In genomic region chr11:16528391-16528790, GRCm38 (mm10) we compare ENCODE assay signal across 23 mouse cellular contexts.
"Had no signal": no experiment of that assay in that cellular context is flagged by ENCODE, and none has a peak within 500 bp of the region (broad histone marks: within the 10 kb centered on the region; RNA-seq: fewer than 3 reads in every experiment).

No protein-coding gene starts in this region.

- H3K9me3 ChIP-seq: heart, embryonic 10.5 days; heart, embryonic 12.5 days; hindbrain, embryonic 10.5 days; hindbrain, embryonic 12.5 days; hindbrain, embryonic 15.5 days; limb, embryonic 10.5 days; limb, embryonic 12.5 days; liver, embryonic 13.5 days; liver, embryonic 15.5 days had no signal

- H3K4me2 ChIP-seq: heart, embryonic 12.5 days; hindbrain, embryonic 12.5 days; hindbrain, embryonic 15.5 days; limb, embryonic 12.5 days; liver, embryonic 11.5 days; liver, embryonic 13.5 days; liver, embryonic 15.5 days had no signal

- H3K4me1 ChIP-seq: heart, embryonic 10.5 days; heart, embryonic 12.5 days; hindbrain, embryonic 10.5 days; hindbrain, embryonic 12.5 days; hindbrain, embryonic 15.5 days; limb, embryonic 10.5 days; limb, embryonic 12.5 days; liver, embryonic 13.5 days; liver, embryonic 15.5 days had no signal

- H3K9ac ChIP-seq: heart, embryonic 12.5 days; hindbrain, embryonic 12.5 days; hindbrain, embryonic 15.5 days; limb, embryonic 12.5 days; liver, embryonic 13.5 days; liver, embryonic 15.5 days had no signal

- H3K4me3 ChIP-seq: heart, embryonic 10.5 days; heart, embryonic 12.5 days; hindbrain, embryonic 10.5 days; hindbrain, embryonic 12.5 days; hindbrain, embryonic 15.5 days; layer of hippocampus, adult 2 months; left cerebral cortex, adult 2 months; limb, embryonic 10.5 days; limb, embryonic 12.5 days; liver, embryonic 13.5 days; liver, embryonic 15.5 days had no signal

- H3K27ac ChIP-seq: heart, embryonic 10.5 days; hindbrain, embryonic 10.5 days; hindbrain, embryonic 12.5 days; hindbrain, embryonic 15.5 days; hindbrain, postnatal 0 days; layer of hippocampus, adult 2 months; left cerebral cortex, adult 2 months; limb, embryonic 10.5 days; limb, embryonic 12.5 days; liver, embryonic 13.5 days; liver, embryonic 15.5 days had no signal

- DNase-seq: heart, adult 18-20 months; heart, postnatal 10 days; heart, postnatal 4 days; kidney, adult 11 months; kidney, adult 2 months; kidney, postnatal 10 days; kidney, postnatal 25 days; kidney, postnatal 4 days; liver; liver, embryonic 13.5 days had no signal

- ATAC-seq: hindbrain, postnatal 0 days; intestine, embryonic 16.5 days had no signal

- H3K27me3 ChIP-seq: heart, embryonic 12.5 days; hindbrain, embryonic 12.5 days; hindbrain, embryonic 15.5 days; limb, embryonic 12.5 days; liver, embryonic 13.5 days; liver, embryonic 15.5 days had no signal

- H3K36me3 ChIP-seq: heart, embryonic 10.5 days; heart, embryonic 12.5 days; hindbrain, embryonic 10.5 days; hindbrain, embryonic 12.5 days; hindbrain, embryonic 15.5 days; limb, embryonic 10.5 days; limb, embryonic 12.5 days; liver, embryonic 13.5 days; liver, embryonic 15.5 days had no signal
